ENCODE assay signal across 18 mouse cellular contexts in the genomic region with DNA sequence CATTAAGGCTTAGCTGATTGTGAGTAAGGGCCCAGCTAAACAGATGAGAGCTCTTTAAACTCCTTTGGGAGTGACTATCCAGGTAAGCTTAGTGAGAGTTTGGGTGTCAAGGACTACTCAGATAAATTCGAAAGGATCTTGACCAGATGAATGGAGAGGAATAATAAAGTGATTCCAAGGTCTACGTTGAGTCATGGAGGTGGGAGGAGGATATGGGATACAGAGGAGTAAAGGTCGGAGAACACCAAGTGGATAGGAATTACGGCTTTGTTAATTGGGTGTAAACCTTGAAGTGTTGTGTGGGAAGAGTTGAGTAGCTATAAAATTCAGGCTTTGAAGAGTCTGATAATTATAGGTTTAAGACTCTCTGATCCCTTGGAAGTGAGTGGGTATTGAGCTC.
"Had no signal": no experiment of that assay in that cellular context is flagged by ENCODE, and none has a peak within 500 bp of the region (broad histone marks: within the 10 kb centered on the region; RNA-seq: fewer than 3 reads in every experiment).

No protein-coding gene starts in this region.

- H3K4me1 ChIP-seq: midbrain, embryonic 10.5 days; midbrain, embryonic 12.5 days; neural tube, embryonic 13.5 days had no signal

- H3K4me3 ChIP-seq: lung, embryonic 15.5 days; midbrain, embryonic 10.5 days; midbrain, embryonic 12.5 days; myocyte; neural tube, embryonic 13.5 days; neural tube, embryonic 15.5 days had no signal

- H3K4me2 ChIP-seq: lung, embryonic 15.5 days; midbrain, embryonic 12.5 days; neural tube, embryonic 13.5 days; neural tube, embryonic 15.5 days had no signal

- ATAC-seq: liver, postnatal 0 days; lung, postnatal 0 days; midbrain, embryonic 16.5 days had no signal

- DNase-seq: liver, postnatal 0 days; lung, adult 2 months; lung, postnatal 14 days; lung, postnatal 36 days; midbrain, embryonic 14.5 days; right cerebral cortex, postnatal 14 days; spleen, adult 18-20 months; thymus, adult 18-20 months; thymus, postnatal 14 days; thymus, postnatal 36 days had no signal

- H3K27ac ChIP-seq: lung, embryonic 15.5 days; midbrain, embryonic 10.5 days; midbrain, embryonic 12.5 days; neural tube, embryonic 13.5 days; neural tube, embryonic 15.5 days had no signal

- H3K9ac ChIP-seq: liver, postnatal 0 days; lung, embryonic 15.5 days; midbrain, embryonic 12.5 days; neural tube, embryonic 13.5 days; neural tube, embryonic 15.5 days had no signal

- H3K27me3 ChIP-seq: lung, embryonic 15.5 days; midbrain, embryonic 12.5 days; neural tube, embryonic 13.5 days; neural tube, embryonic 15.5 days had no signal

- H3K36me3 ChIP-seq: lung, embryonic 15.5 days; midbrain, embryonic 10.5 days; midbrain, embryonic 12.5 days; neural tube, embryonic 13.5 days; neural tube, embryonic 15.5 days had no signal

- H3K9me3 ChIP-seq: lung, embryonic 15.5 days; midbrain, embryonic 10.5 days; midbrain, embryonic 12.5 days; neural tube, embryonic 13.5 days; neural tube, embryonic 15.5 days had no signal
